Mouse (Mus musculus): Measurements from ENCODE around the gene Tbc1d8b.
A peak's percentile ranks its signal among the peaks of the same experiment; 100 is the strongest.
"Not testable (repeated sequence)": the region's sequence is repeated elsewhere in the genome, so short reads cannot be mapped to it uniquely, and the experiment has no call there.

Gene Tbc1d8b

GRCm38 (mm10) chrX:139684775-139685695 is at the start of gene Tbc1d8b:
Gene Tbc1d8b (plus strand): TSS chrX:139684996.
- DNase-seq: peak; percentile 76 to 84

- no peak for DNase-seq
Observed at GRCm38 (mm10) chrX:139639744-139640143, 45.1 kb upstream of the Tbc1d8b start.

GRCm38 (mm10) chrX:139640418-139640817 is 44.4 kb upstream of the Tbc1d8b start:
- no peak for DNase-seq

GRCm38 (mm10) chrX:139652226-139652625 is 32.6 kb upstream of the Tbc1d8b start:
- no peak for DNase-seq

GRCm38 (mm10) chrX:139653292-139653691 is 31.5 kb upstream of the Tbc1d8b start:
- no peak for DNase-seq

GRCm38 (mm10) chrX:139654350-139655063 is 30.3 kb upstream of the Tbc1d8b start:
- no peak for DNase-seq

- DNase-seq: no peak
Observed at GRCm38 (mm10) chrX:139662111-139662510, 22.7 kb upstream of the Tbc1d8b start.

GRCm38 (mm10) chrX:139665829-139666228 is 19.0 kb upstream of the Tbc1d8b start:
- peak in 1 of 2 experiments; percentile 4 for DNase-seq

- no peak for DNase-seq
Observed at GRCm38 (mm10) chrX:139684410-139684774, 404 bp upstream of the Tbc1d8b start.

GRCm38 (mm10) chrX:139714381-139714780 is 29.6 kb downstream of the Tbc1d8b start, which contains the start of gene Gm15013:
Gene Gm15013 (minus strand): TSS chrX:139714481.
- DNase-seq: no peak

GRCm38 (mm10) chrX:139722350-139722749 is 37.6 kb downstream of the Tbc1d8b start:
- DNase-seq: no peak

- DNase-seq: no peak
Observed at GRCm38 (mm10) chrX:139730541-139730940, 45.7 kb downstream of the Tbc1d8b start.

GRCm38 (mm10) chrX:139737066-139737465 is 52.3 kb downstream of the Tbc1d8b start:
- DNase-seq: no peak

- DNase-seq: peak; percentile 71 to 86
Observed at GRCm38 (mm10) chrX:139751855-139752254, 67.1 kb downstream of the Tbc1d8b start.

- not testable (repeated sequence) for DNase-seq
Observed at GRCm38 (mm10) chrX:139758634-139759033, 73.8 kb downstream of the Tbc1d8b start.

- peak; percentile 13 to 33 for DNase-seq
Observed at GRCm38 (mm10) chrX:139762546-139762945, 77.8 kb downstream of the Tbc1d8b start.

- no peak for DNase-seq
Observed at GRCm38 (mm10) chrX:139769975-139770637, 85.3 kb downstream of the Tbc1d8b start.

GRCm38 (mm10) chrX:139774309-139775083 is 89.7 kb downstream of the Tbc1d8b start:
- peak; percentile 68 to 79 for DNase-seq

- peak in 1 of 2 experiments; percentile 14 for DNase-seq
Observed at GRCm38 (mm10) chrX:139775084-139775612, 90.4 kb downstream of the Tbc1d8b start.

- DNase-seq: no peak
Observed at GRCm38 (mm10) chrX:139777357-139777756, 92.6 kb downstream of the Tbc1d8b start.

- no peak for DNase-seq
Observed at GRCm38 (mm10) chrX:139778886-139779285, 94.1 kb downstream of the Tbc1d8b start.

GRCm38 (mm10) chrX:139779401-139779800 is 94.6 kb downstream of the Tbc1d8b start:
- peak; percentile 36 to 43 for DNase-seq

Measured in cerebellum, postnatal 14 days (tissue).